Mouse (Mus musculus) C2C12 (cell line): ENCODE results near the gene Naa20.

Experiments used
- CEBPB ChIP-seq: IDR thresholded peaks from one replicate; pipeline ENCODE4 v1.6.1; 2011; ENCODE audit warnings: low read depth, mild to moderate bottlenecking, control low read depth, moderate library complexity
- CTCF ChIP-seq: IDR thresholded peaks from one replicate; pipeline ENCODE4 v1.5.1; 2011; ENCODE audit not compliant: control insufficient read depth, insufficient read depth, insufficient read length
- FOSL1 ChIP-seq: IDR thresholded peaks from one replicate; pipeline ENCODE4 v1.8.0; 2011; ENCODE audit warnings: mild to moderate bottlenecking, low read length; ENCODE audit not compliant: poor library complexity, insufficient read depth, severe bottlenecking
- MAX ChIP-seq: IDR thresholded peaks from one replicate; pipeline ENCODE4 v1.6.1; 2011; ENCODE audit warnings: mild to moderate bottlenecking, control low read depth
- MYOD1 ChIP-seq: IDR thresholded peaks from one replicate; pipeline ENCODE4 v1.6.1; 2011; ENCODE audit warnings: low read depth; ENCODE audit not compliant: control insufficient read depth, insufficient read length
- MYOG ChIP-seq: IDR thresholded peaks from one replicate; pipeline ENCODE4 v1.6.1; 2011; ENCODE audit not compliant: control insufficient read depth, insufficient read length; ENCODE audit errors: extremely low read depth
- USF1 ChIP-seq: IDR thresholded peaks from one replicate; pipeline ENCODE4 v1.6.1; 2011; ENCODE audit warnings: low read depth, mild to moderate bottlenecking, control low read depth, moderate library complexity

DNA sequence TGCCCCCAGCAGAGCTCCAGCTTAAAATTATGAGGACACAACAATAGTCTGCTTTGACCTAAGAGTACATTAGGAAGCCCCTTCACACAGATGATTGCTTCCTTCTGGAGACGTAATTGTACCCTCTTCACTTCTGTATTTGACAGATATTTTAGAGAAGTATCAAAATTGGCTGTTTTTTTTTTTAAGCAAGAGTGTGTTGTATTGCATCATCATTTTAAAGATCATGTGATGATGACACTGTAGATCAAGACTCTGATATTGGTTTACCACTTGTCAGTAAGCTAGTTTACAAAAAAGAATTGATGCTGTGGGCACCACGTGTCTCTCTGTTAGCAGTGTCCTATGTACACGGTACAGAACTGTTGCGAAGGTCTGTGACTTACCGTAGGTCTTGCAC is 50.8 kb downstream of the Naa20 start:
- no peak for TF ChIP-seq CTCF
- TF ChIP-seq MYOG: no peak
- no peak for TF ChIP-seq CEBPB
- no peak for TF ChIP-seq MAX
- TF ChIP-seq MYOD1: no peak
- TF ChIP-seq FOSL1: no peak
- TF ChIP-seq USF1: no peak
